Mouse (Mus musculus): ENCODE data around the gene Rbpj.

DNA sequence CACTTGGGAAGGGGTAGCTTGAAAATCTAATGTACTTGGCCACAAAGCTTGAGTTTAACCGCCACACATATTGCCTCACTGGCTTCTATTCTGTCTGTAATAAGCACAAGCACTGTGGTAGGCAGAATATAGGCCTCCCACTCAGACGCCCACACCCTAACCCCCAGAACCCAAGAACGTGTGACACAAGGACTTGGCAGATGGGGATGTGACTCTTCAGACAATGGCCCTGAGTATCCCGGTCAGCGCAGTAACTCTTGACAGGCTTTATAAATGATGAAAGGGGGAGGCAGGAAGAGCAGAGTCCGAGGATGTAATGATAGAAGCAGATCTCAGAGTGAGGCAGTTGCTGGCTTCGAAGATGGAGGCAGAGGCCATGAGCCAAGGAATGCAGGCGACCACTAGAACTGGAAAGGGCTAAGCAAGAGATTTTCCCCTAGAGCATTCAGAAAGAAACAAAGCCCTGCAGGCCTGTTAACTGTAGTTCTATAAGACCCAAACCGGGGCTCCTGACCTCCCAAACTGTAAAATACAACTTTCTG is 20.1 kb downstream of the Rbpj start:
- TF ChIP-seq CTCF (IDR thresholded peaks at IDR 0.05; ENCODE audit: low read depth) (no peak), EP300 (IDR thresholded peaks at IDR 0.05; ENCODE audit: low read depth) (no peak)
